Mouse (Mus musculus): ENCODE measurements around the gene Usp3. TPM values are rescaled to one million over a fixed set of nuclear protein-coding genes. Genes with fewer than 3 reads are reported as not detected.

Usp3 gene
- polyA plus RNA-seq, 1 experiment from 2014 or later = 83.6 TPM

GRCm38 (mm10) chr9:66505141-66505917, 87.6 kb downstream of the Usp3 start:
- Histone ChIP-seq H3K27ac (ENCODE audit: low read depth) (no peak overlapping the region), H3K27me3 (replicated peaks; ENCODE audit: control insufficient read depth, insufficient read depth, low read length) (no peaks in the 10 kb centered on the region), H3K4me3 (ENCODE audit: low read depth, low read length) (no peak overlapping the region), H3K4me1 (replicated peaks; ENCODE audit: control insufficient read depth, insufficient read depth, low read length) (no peaks in the 10 kb centered on the region; the same call in 1 of the 2 replicates), H3K4me2 (ENCODE audit: low read length) (no peak overlapping the region), H3K36me3 (ENCODE audit: control insufficient read depth, insufficient read depth, low read length) (peaks cover 77% of the 10 kb centered on the region), H3K9ac (ENCODE audit: low read length) (no peak overlapping the region), H3K9me3 (ENCODE audit: control insufficient read depth, low read length) (no peaks in the 10 kb centered on the region)
- ATAC-seq (replicated peaks; ENCODE audit: low FRiP score, low TSS enrichment, low read depth) = no peak
- WGBS = 71% methylated on average over 9 of the region's 9 CpGs
- no peak for DNase-seq (ENCODE audit: low spot score)

- WGBS = 90% methylated on average over 13 of the region's 13 CpGs
- H3K36me3 ChIP-seq (ENCODE audit: control insufficient read depth, insufficient read depth, low read length) = peaks cover 78% of the 10 kb centered on the region
Measured at GRCm38 (mm10) chr9:66504518-66504917, 88.4 kb downstream of the Usp3 start.

GRCm38 (mm10) chr9:66503879-66504411, 89.0 kb downstream of the Usp3 start:
- H3K36me3 ChIP-seq (ENCODE audit: control insufficient read depth, insufficient read depth, low read length) = peaks cover 75% of the 10 kb centered on the region
- H3K9ac ChIP-seq (ENCODE audit: low read length) = no peak overlapping the region
- no peaks in the 10 kb centered on the region for H3K9me3 ChIP-seq (ENCODE audit: control insufficient read depth, low read length)
- DNase-seq (ENCODE audit: low spot score) = no peak
- H3K4me2 ChIP-seq (ENCODE audit: low read length) = no peak overlapping the region
- no peaks in the 10 kb centered on the region for H3K27me3 ChIP-seq (replicated peaks; ENCODE audit: control insufficient read depth, insufficient read depth, low read length)
- WGBS = 83% methylated on average over 4 of the region's 4 CpGs
- H3K27ac ChIP-seq (ENCODE audit: low read depth) = no peak overlapping the region
- no peak for ATAC-seq (replicated peaks; ENCODE audit: low FRiP score, low TSS enrichment, low read depth)
- H3K4me1 ChIP-seq (replicated peaks; ENCODE audit: control insufficient read depth, insufficient read depth, low read length) = no peaks in the 10 kb centered on the region
- no peak overlapping the region for H3K4me3 ChIP-seq (ENCODE audit: low read depth, low read length)

More at GRCm38 (mm10) chr9:66504518-66504917, 88.4 kb downstream of the Usp3 start:
- Histone ChIP-seq H3K4me1 (replicated peaks; ENCODE audit: control insufficient read depth, insufficient read depth, low read length) (no peaks in the 10 kb centered on the region), H3K27ac (ENCODE audit: low read depth) (no peak overlapping the region), H3K27me3 (replicated peaks; ENCODE audit: control insufficient read depth, insufficient read depth, low read length) (no peaks in the 10 kb centered on the region), H3K9ac (ENCODE audit: low read length) (no peak overlapping the region), H3K4me2 (ENCODE audit: low read length) (no peak overlapping the region), H3K9me3 (ENCODE audit: control insufficient read depth, low read length) (no peaks in the 10 kb centered on the region), H3K4me3 (ENCODE audit: low read depth, low read length) (no peak overlapping the region)
- no peak for ATAC-seq (replicated peaks; ENCODE audit: low FRiP score, low TSS enrichment, low read depth)
- DNase-seq (ENCODE audit: low spot score) = no peak

- H3K9ac ChIP-seq (ENCODE audit: low read length) = no peak overlapping the region
- no peaks in the 10 kb centered on the region for H3K27me3 ChIP-seq (replicated peaks; ENCODE audit: control insufficient read depth, insufficient read depth, low read length)
- no peaks in the 10 kb centered on the region for H3K9me3 ChIP-seq (ENCODE audit: control insufficient read depth, low read length)
- no peak overlapping the region for H3K4me2 ChIP-seq (ENCODE audit: low read length)
- peaks cover 82% of the 10 kb centered on the region for H3K36me3 ChIP-seq (ENCODE audit: control insufficient read depth, insufficient read depth, low read length)
- 74% methylated on average over 2 of the region's 2 CpGs for WGBS
- no peak overlapping the region for H3K27ac ChIP-seq (ENCODE audit: low read depth)
- H3K4me3 ChIP-seq (ENCODE audit: low read depth, low read length) = no peak overlapping the region
- DNase-seq (ENCODE audit: low spot score) (no peak), ATAC-seq (replicated peaks; ENCODE audit: low FRiP score, low TSS enrichment, low read depth) (no peak)
- H3K4me1 ChIP-seq (replicated peaks; ENCODE audit: control insufficient read depth, insufficient read depth, low read length) = no peaks in the 10 kb centered on the region
Measured at GRCm38 (mm10) chr9:66501248-66501647, 91.7 kb downstream of the Usp3 start.

- no peaks in the 10 kb centered on the region for H3K4me1 ChIP-seq (replicated peaks; ENCODE audit: control insufficient read depth, insufficient read depth, low read length)
Measured at GRCm38 (mm10) chr9:66493992-66494391, 99.0 kb downstream of the Usp3 start.

GRCm38 (mm10) chr9:66492361-66492760, 100.6 kb downstream of the Usp3 start:
- no peak overlapping the region for H3K9ac ChIP-seq (ENCODE audit: low read length)
- DNase-seq (ENCODE audit: low spot score) (no peak), ATAC-seq (replicated peaks; ENCODE audit: low FRiP score, low TSS enrichment, low read depth) (no peak)
- no peaks in the 10 kb centered on the region for H3K9me3 ChIP-seq (ENCODE audit: control insufficient read depth, low read length)
- 97% methylated on average over 1 of the region's 1 CpGs for WGBS
- no peak overlapping the region for H3K27ac ChIP-seq (ENCODE audit: low read depth)
- H3K4me2 ChIP-seq (ENCODE audit: low read length) = no peak overlapping the region
- H3K4me3 ChIP-seq (ENCODE audit: low read depth, low read length) = no peak overlapping the region
- no peaks in the 10 kb centered on the region for H3K4me1 ChIP-seq (replicated peaks; ENCODE audit: control insufficient read depth, insufficient read depth, low read length)
- H3K36me3 ChIP-seq (ENCODE audit: control insufficient read depth, insufficient read depth, low read length) = peaks cover 86% of the 10 kb centered on the region
- no peaks in the 10 kb centered on the region for H3K27me3 ChIP-seq (replicated peaks; ENCODE audit: control insufficient read depth, insufficient read depth, low read length)

More at GRCm38 (mm10) chr9:66493992-66494391, 99.0 kb downstream of the Usp3 start:
- no peak overlapping the region for H3K4me3 ChIP-seq (ENCODE audit: low read depth, low read length)
- H3K27me3 ChIP-seq (replicated peaks; ENCODE audit: control insufficient read depth, insufficient read depth, low read length) = no peaks in the 10 kb centered on the region
- H3K36me3 ChIP-seq (ENCODE audit: control insufficient read depth, insufficient read depth, low read length) = peaks cover 87% of the 10 kb centered on the region
- DNase-seq (ENCODE audit: low spot score) = no peak
- H3K9me3 ChIP-seq (ENCODE audit: control insufficient read depth, low read length) = no peaks in the 10 kb centered on the region
- H3K9ac ChIP-seq (ENCODE audit: low read length) = no peak overlapping the region
- H3K27ac ChIP-seq (ENCODE audit: low read depth) = no peak overlapping the region
- H3K4me2 ChIP-seq (ENCODE audit: low read length) = no peak overlapping the region
- no peak for ATAC-seq (replicated peaks; ENCODE audit: low FRiP score, low TSS enrichment, low read depth)

- DNase-seq (ENCODE audit: low spot score) = no peak
- peaks cover 83% of the 10 kb centered on the region for H3K36me3 ChIP-seq (ENCODE audit: control insufficient read depth, insufficient read depth, low read length)
Measured at GRCm38 (mm10) chr9:66488786-66489185, 104.2 kb downstream of the Usp3 start.

GRCm38 (mm10) chr9:66483429-66483828, 109.5 kb downstream of the Usp3 start:
- H3K36me3 ChIP-seq (ENCODE audit: control insufficient read depth, insufficient read depth, low read length) = peaks cover 78% of the 10 kb centered on the region
- DNase-seq (ENCODE audit: low spot score) = no peak
- no peaks in the 10 kb centered on the region for H3K9me3 ChIP-seq (ENCODE audit: control insufficient read depth, low read length)
- no peaks in the 10 kb centered on the region for H3K4me1 ChIP-seq (replicated peaks; ENCODE audit: control insufficient read depth, insufficient read depth, low read length)
- H3K4me2 ChIP-seq (ENCODE audit: low read length) = no peak overlapping the region
- no peak for ATAC-seq (replicated peaks; ENCODE audit: low FRiP score, low TSS enrichment, low read depth)
- H3K27ac ChIP-seq (ENCODE audit: low read depth) = no peak overlapping the region
- 90% methylated on average over 3 of the region's 3 CpGs for WGBS
- H3K4me3 ChIP-seq (ENCODE audit: low read depth, low read length) = no peak overlapping the region
- no peaks in the 10 kb centered on the region for H3K27me3 ChIP-seq (replicated peaks; ENCODE audit: control insufficient read depth, insufficient read depth, low read length)
- H3K9ac ChIP-seq (ENCODE audit: low read length) = no peak overlapping the region

More at GRCm38 (mm10) chr9:66488786-66489185, 104.2 kb downstream of the Usp3 start:
- no peak for ATAC-seq (replicated peaks; ENCODE audit: low FRiP score, low TSS enrichment, low read depth)
- no peak overlapping the region for H3K4me3 ChIP-seq (ENCODE audit: low read depth, low read length)
- H3K4me2 ChIP-seq (ENCODE audit: low read length) = no peak overlapping the region
- no peaks in the 10 kb centered on the region for H3K9me3 ChIP-seq (ENCODE audit: control insufficient read depth, low read length)
- no peaks in the 10 kb centered on the region for H3K4me1 ChIP-seq (replicated peaks; ENCODE audit: control insufficient read depth, insufficient read depth, low read length)
- no peak overlapping the region for H3K9ac ChIP-seq (ENCODE audit: low read length)
- no peak overlapping the region for H3K27ac ChIP-seq (ENCODE audit: low read depth)
- H3K27me3 ChIP-seq (replicated peaks; ENCODE audit: control insufficient read depth, insufficient read depth, low read length) = no peaks in the 10 kb centered on the region

GRCm38 (mm10) chr9:66477785-66478184, 115.2 kb downstream of the Usp3 start:
- Histone ChIP-seq H3K9ac (ENCODE audit: low read length) (no peak overlapping the region), H3K9me3 (ENCODE audit: control insufficient read depth, low read length) (no peaks in the 10 kb centered on the region), H3K27me3 (replicated peaks; ENCODE audit: control insufficient read depth, insufficient read depth, low read length) (no peaks in the 10 kb centered on the region), H3K27ac (ENCODE audit: low read depth) (no peak overlapping the region), H3K4me2 (ENCODE audit: low read length) (no peak overlapping the region), H3K4me1 (replicated peaks; ENCODE audit: control insufficient read depth, insufficient read depth, low read length) (no peaks in the 10 kb centered on the region), H3K4me3 (ENCODE audit: low read depth, low read length) (no peak overlapping the region), H3K36me3 (ENCODE audit: control insufficient read depth, insufficient read depth, low read length) (peaks cover 71% of the 10 kb centered on the region)
- WGBS = 75% methylated on average over 2 of the region's 2 CpGs
- DNase-seq (ENCODE audit: low spot score) (no peak), ATAC-seq (replicated peaks; ENCODE audit: low FRiP score, low TSS enrichment, low read depth) (no peak)
